ENCODE assay signal across 8 mouse cellular contexts in the genomic region with DNA sequence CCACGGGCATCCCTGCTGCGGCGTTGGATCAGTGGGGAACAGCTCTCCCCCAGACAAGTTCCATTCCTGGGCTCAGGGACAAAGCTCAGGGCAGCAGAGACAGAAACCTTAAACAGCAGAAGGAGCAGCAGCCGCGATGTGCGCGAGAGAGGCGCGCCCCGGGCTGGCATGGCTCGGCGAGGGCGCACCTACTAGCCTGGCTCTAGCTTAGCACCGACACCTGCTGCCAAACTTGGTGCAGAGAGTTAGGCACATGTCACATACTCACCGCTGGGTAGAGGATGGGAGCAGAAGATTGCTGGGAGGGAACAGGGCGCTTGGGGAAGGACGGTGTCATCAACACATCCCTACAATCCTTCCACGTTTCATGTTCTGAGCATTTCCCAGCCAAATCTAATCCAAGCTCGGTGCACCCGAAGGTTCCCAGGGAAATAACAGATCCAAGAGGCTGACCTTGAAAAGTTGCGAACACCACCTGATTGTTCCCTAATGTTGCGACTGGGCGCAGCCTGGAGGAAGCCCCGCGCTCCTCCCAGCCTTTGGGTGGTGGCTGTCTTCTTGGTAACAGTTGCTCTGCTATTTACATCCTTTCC. TPM values are rescaled to one million over a fixed set of nuclear protein-coding genes. Genes with fewer than 3 reads are reported as not detected.
DNase-seq lines count a peak whose midpoint lies in the region; ATAC-seq and TF ChIP-seq lines count a peak whose summit lies in the region.

No protein-coding gene starts in this region.

- H3K4me1 ChIP-seq in lung, embryonic 16.5 days (replicated peaks; ENCODE audit: control insufficient read depth, insufficient read depth, low read length) = peaks cover 6% of the 10 kb centered on the region
- peaks cover 2% of the 10 kb centered on the region; the same call in 1 of the 2 replicates for H3K4me1 ChIP-seq in embryonic facial prominence, embryonic 11.5 days (ENCODE audit: control insufficient read depth, insufficient read depth, low read length)
- H3K4me1 ChIP-seq in heart, postnatal 0 days (ENCODE audit: control insufficient read depth, insufficient read depth) = peaks cover 9% of the 10 kb centered on the region
- peaks cover 8% of the 10 kb centered on the region for H3K4me1 ChIP-seq in limb, embryonic 14.5 days (ENCODE audit: control insufficient read depth, insufficient read depth, low read length)

- H3K27me3 ChIP-seq in lung, embryonic 16.5 days (ENCODE audit: control insufficient read depth, insufficient read depth, low read depth, low read length) = peaks cover 11% of the 10 kb centered on the region; the same call in 1 of the 2 replicates
- H3K27me3 ChIP-seq in embryonic facial prominence, embryonic 11.5 days (ENCODE audit: control insufficient read depth, insufficient read depth, low read length) = peaks cover 9% of the 10 kb centered on the region; the same call in 1 of the 2 replicates
- peaks cover 17% of the 10 kb centered on the region for H3K27me3 ChIP-seq in heart, postnatal 0 days (ENCODE audit: control insufficient read depth, insufficient read depth, low read length)
- peaks cover 29% of the 10 kb centered on the region for H3K27me3 ChIP-seq in limb, embryonic 14.5 days (ENCODE audit: control insufficient read depth, insufficient read depth, low read length)

- no peaks in the 10 kb centered on the region for H3K9me3 ChIP-seq in lung, embryonic 16.5 days (ENCODE audit: control insufficient read depth, low read length)
- no peaks in the 10 kb centered on the region for H3K9me3 ChIP-seq in embryonic facial prominence, embryonic 11.5 days (replicated peaks; ENCODE audit: control insufficient read depth, low read length)
- no peaks in the 10 kb centered on the region for H3K9me3 ChIP-seq in heart, postnatal 0 days (replicated peaks; ENCODE audit: control insufficient read depth, low read length)
- no peaks in the 10 kb centered on the region for H3K9me3 ChIP-seq in limb, embryonic 14.5 days (ENCODE audit: control insufficient read depth, low read length)

- H3K4me3 ChIP-seq in lung, embryonic 16.5 days (ENCODE audit: low read length) = peak overlapping the region; percentile 58
- H3K4me3 ChIP-seq in embryonic facial prominence, embryonic 11.5 days (ENCODE audit: low read depth, low read length) = peak overlapping the region; percentile 46
- peak overlapping the region; percentile 54 for H3K4me3 ChIP-seq in heart, postnatal 0 days (ENCODE audit: low read depth, low read length)
- H3K4me3 ChIP-seq in limb, embryonic 14.5 days (replicated peaks; ENCODE audit: low read length) = peak overlapping the region; percentile 39

- no peak for DNase-seq in lung, postnatal 36 days
- peak; percentile 24 for DNase-seq in embryonic facial prominence, embryonic 11.5 days (ENCODE audit: low spot score)
- DNase-seq in heart, postnatal 0 days (ENCODE audit: low spot score) = no peak
- no peak for DNase-seq in limb, embryonic 14.5 days (ENCODE audit: low spot score)
- peak; percentile 39 to 56 for DNase-seq in right cerebral cortex, adult 2 months (ENCODE audit: low spot score in 2 of 2)
- DNase-seq in urinary bladder, postnatal 25 days (ENCODE audit: low spot score) = no peak
- no peak for DNase-seq in lung, adult 18-20 months

- TF ChIP-seq CTCF in heart, postnatal 0 days (IDR thresholded peaks at IDR 0.05; ENCODE audit: low read depth) = no peak

- under 1% methylated on average over 25 of the region's 25 CpGs for WGBS in lung, embryonic 16.5 days
- WGBS in embryonic facial prominence, embryonic 11.5 days = under 1% methylated on average over 25 of the region's 25 CpGs
- 2% methylated on average over 25 of the region's 25 CpGs for WGBS in heart, postnatal 0 days
- WGBS in limb, embryonic 14.5 days = 1% methylated on average over 25 of the region's 25 CpGs

- ATAC-seq in lung, embryonic 16.5 days (ENCODE audit: low read depth) = peak; percentile 39; the same call in 1 of the 2 replicates
- ATAC-seq in embryonic facial prominence, embryonic 11.5 days (replicated peaks; ENCODE audit: insufficient number of reproducible peaks, low FRiP score, low TSS enrichment, low read depth) = no peak
- 0 out of 2 replicates have a peak, but pooled peaks have one; percentile 31 for ATAC-seq in heart, postnatal 0 days (ENCODE audit: insufficient read depth, low read depth)
- no peak for ATAC-seq in limb, embryonic 14.5 days (ENCODE audit: low FRiP score, low read depth)

- peak overlapping the region; percentile 92 for H3K4me2 ChIP-seq in lung, embryonic 16.5 days (ENCODE audit: low read depth, low read length)
- H3K4me2 ChIP-seq in embryonic facial prominence, embryonic 11.5 days (ENCODE audit: low read depth, low read length) = peak overlapping the region; percentile 94
- peak overlapping the region; percentile 96 for H3K4me2 ChIP-seq in heart, postnatal 0 days (ENCODE audit: low read depth, low read length)
- H3K4me2 ChIP-seq in limb, embryonic 14.5 days (replicated peaks; ENCODE audit: low read depth, low read length, severe bottlenecking) = peak overlapping the region; percentile 68

- TF ChIP-seq POLR2A in limb, embryonic 14.5 days (IDR thresholded peaks at IDR 0.05; ENCODE audit: borderline replicate concordance, extremely low read depth, insufficient read depth, insufficient read length) = no peak

- H3K36me3 ChIP-seq in lung, embryonic 16.5 days (ENCODE audit: control insufficient read depth, insufficient read depth, low read length) = no peaks in the 10 kb centered on the region
- no peaks in the 10 kb centered on the region for H3K36me3 ChIP-seq in embryonic facial prominence, embryonic 11.5 days (replicated peaks; ENCODE audit: control insufficient read depth, insufficient read depth, low read depth, low read length)
- no peaks in the 10 kb centered on the region for H3K36me3 ChIP-seq in heart, postnatal 0 days (replicated peaks; ENCODE audit: control insufficient read depth, insufficient read depth, low read length)
- no peaks in the 10 kb centered on the region for H3K36me3 ChIP-seq in limb, embryonic 14.5 days (ENCODE audit: control insufficient read depth, insufficient read depth, low read length)

- peak overlapping the region; percentile 39; the same call in 1 of the 2 replicates for H3K9ac ChIP-seq in lung, embryonic 16.5 days (ENCODE audit: low read length)
- H3K9ac ChIP-seq in embryonic facial prominence, embryonic 11.5 days (replicated peaks; ENCODE audit: low read length) = no peak overlapping the region; the same call in none of the 2 replicates
- peak overlapping the region; percentile 26 for H3K9ac ChIP-seq in heart, postnatal 0 days (replicated peaks; ENCODE audit: low read depth, low read length)
- peak overlapping the region; percentile 17; the same call in 1 of the 2 replicates for H3K9ac ChIP-seq in limb, embryonic 14.5 days (ENCODE audit: low read depth, low read length, severe bottlenecking)

- TF ChIP-seq EP300 in heart, postnatal 0 days (IDR thresholded peaks at IDR 0.05; ENCODE audit: low read depth) = no peak

- no peak overlapping the region for H3K27ac ChIP-seq in lung, embryonic 16.5 days (ENCODE audit: low read length)
- no peak overlapping the region for H3K27ac ChIP-seq in embryonic facial prominence, embryonic 11.5 days (replicated peaks; ENCODE audit: low read depth, low read length)
- H3K27ac ChIP-seq in heart, postnatal 0 days (ENCODE audit: low read depth) = no peak overlapping the region
- H3K27ac ChIP-seq in limb, embryonic 14.5 days (replicated peaks; ENCODE audit: low read depth, low read length) = no peak overlapping the region

RNA-seq across cellular contexts. Expression of gene Gpr37, which starts 1.5 kb away (rescaled TPM):
- polyA plus RNA-seq in lung, embryonic 16.5 days (2015; fragmentation: Nextera tagmentation; extraction: Ambion mirVana) = 0.55 and 0.57 TPM in 2 replicates
- 1.6 and 1.7 TPM in 2 replicates for polyA plus RNA-seq in embryonic facial prominence, embryonic 11.5 days (2014; fragmentation: Nextera tagmentation; extraction: Ambion mirVana)
- total RNA-seq in heart, postnatal 0 days (2014; rRNA removed; ENCODE audit: low replicate concordance) = 0.27 TPM in 2 replicates
- polyA plus RNA-seq in heart, postnatal 0 days (2015; fragmentation: Nextera tagmentation; extraction: Ambion mirVana) = 0.29 and 0.44 TPM in 2 replicates
- polyA plus RNA-seq in limb, embryonic 14.5 days (2012; rRNA removed) = 2.8 and 3.6 TPM in 2 replicates
- 2.3 and 2.9 TPM in 2 replicates for polyA plus RNA-seq in limb, embryonic 14.5 days (2014; fragmentation: Nextera tagmentation; extraction: Ambion mirVana)

Comparison
In these comparisons a context has a peak if more than half of its experiments do, and no peak if none do; other contexts are left out.
1. ATAC-seq: peak in lung, embryonic 16.5 days (single experiment) and heart, postnatal 0 days (single experiment); none in embryonic facial prominence, embryonic 11.5 days (single experiment) and limb, embryonic 14.5 days (single experiment).
2. DNase-seq: peak in embryonic facial prominence, embryonic 11.5 days (single experiment) and right cerebral cortex, adult 2 months (2 of 2); none in lung, postnatal 36 days (single experiment), heart, postnatal 0 days (single experiment), limb, embryonic 14.5 days (single experiment), urinary bladder, postnatal 25 days (single experiment) and lung, adult 18-20 months (0 of 2).
3. Peak in every context shown above with its lines, with median percentiles within 50 percentile points of each other: H3K4me2 ChIP-seq and H3K4me3 ChIP-seq.